Mouse (Mus musculus): ENCODE results near the gene Polr2h.

DNA sequence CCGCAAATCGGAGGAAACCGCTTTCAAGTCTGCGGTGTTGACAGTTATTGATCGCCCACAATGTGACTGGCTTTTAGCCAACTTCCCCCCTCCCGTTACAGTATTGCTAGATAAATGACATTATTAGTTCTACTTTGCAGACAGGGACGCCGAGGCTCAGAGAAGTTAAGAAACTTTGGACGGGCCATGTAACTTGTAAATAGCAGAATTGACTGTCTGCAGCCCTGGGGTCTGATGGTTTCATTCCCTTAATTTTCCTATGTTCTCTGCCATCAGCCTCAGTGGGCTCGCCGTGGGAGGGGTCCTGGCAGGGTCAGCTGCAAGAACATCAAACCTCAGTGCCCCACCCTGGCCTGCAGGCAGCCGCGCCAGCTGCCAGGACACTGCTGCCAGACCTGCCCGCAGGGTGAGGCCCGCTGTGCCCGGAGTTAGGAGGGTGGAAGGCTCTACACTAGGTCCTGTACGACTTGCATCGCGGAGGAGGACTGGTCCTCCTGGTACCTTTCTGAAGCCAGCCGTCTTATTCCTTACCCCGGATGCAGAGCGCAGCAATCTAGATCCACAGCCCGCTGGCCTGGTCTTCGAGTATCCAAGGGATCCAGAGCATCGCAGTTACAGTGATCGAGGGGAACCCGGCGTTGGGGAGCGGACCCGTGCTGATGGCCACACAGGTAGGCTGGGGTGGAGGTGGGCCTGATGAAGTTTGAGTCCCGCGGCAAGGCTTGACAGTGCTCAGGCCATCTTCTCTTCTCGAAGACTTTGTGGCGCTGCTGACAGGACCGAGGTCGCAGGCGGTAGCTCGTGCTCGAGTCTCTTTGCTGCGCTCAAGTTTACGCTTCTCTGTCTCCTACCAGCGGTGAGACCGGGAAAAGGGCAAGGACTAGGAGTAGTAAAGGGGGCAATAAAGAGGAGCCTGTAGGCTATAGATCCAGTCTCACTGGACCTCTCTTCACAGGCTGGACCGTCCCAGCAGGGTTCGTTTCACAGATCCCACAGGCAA lies 16.6 kb downstream of the Polr2h start, which contains the start of gene Thpo:
- TF ChIP-seq GATA1 (IDR thresholded peaks at IDR 0.05; ENCODE audit: borderline replicate concordance, low read length): no peak
- TF ChIP-seq FLI1 (IDR thresholded peaks at IDR 0.05; ENCODE audit: low read length): no peak

All from megakaryocyte, embryonic 14.5 days (primary cell).